Mouse (Mus musculus) spleen, adult 10 weeks (tissue): ENCODE measurements around the gene Olfr262. TPM values are rescaled to one million over a fixed set of nuclear protein-coding genes. Genes with fewer than 3 reads are reported as not detected.

Source experiments
- polyA plus RNA-seq: library from polyadenylated mRNA; stranded (reverse); fragments of 350-450 nt; fragmentation: Illumina TruSeq; extraction: RNeasy Lipid Tissue Mini Kit (QIAGEN cat#74804); gene quantifications from one replicate; pipeline ENCODE4 v1.2.3, GENCODE M21; 2015; ENCODE audit warnings: low replicate concordance; ENCODE audit not compliant: insufficient read depth

The Olfr262 gene
- not detected for polyA plus RNA-seq

GRCm38 (mm10) chr19:12241559-12241958 is at the start of gene Olfr262:
Gene Olfr262 (minus strand): TSS chr19:12241659.

GRCm38 (mm10) chr19:12279554-12279953 is 38.1 kb upstream of the Olfr262 start, which contains the start of gene Olfr1434:
Gene Olfr1434 (plus strand): TSS chr19:12279854.

GRCm38 (mm10) chr19:12260732-12261131 is 19.3 kb upstream of the Olfr262 start, which contains the start of gene Olfr235:
Gene Olfr235 (plus strand): TSS chr19:12261032.

GRCm38 (mm10) chr19:12232496-12232895 is 9.0 kb downstream of the Olfr262 start, which contains the start of gene Olfr1432:
Gene Olfr1432 (minus strand): TSS chr19:12232596.

GRCm38 (mm10) chr19:12200334-12200733 is 41.1 kb downstream of the Olfr262 start, which contains the start of gene Olfr1431:
Gene Olfr1431 (plus strand): TSS chr19:12200634.

Other genes with a start within 250 kb of the Olfr262 start
- gene Olfr1423, start 200.3 kb downstream of the Olfr262 start, polyA plus RNA-seq, result not detected
- not detected for gene Olfr1424, start 179.0 kb downstream of the Olfr262 start, polyA plus RNA-seq
- gene Olfr1425, start 163.9 kb downstream of the Olfr262 start, polyA plus RNA-seq, result not detected
- gene Olfr1426, start 149.6 kb downstream of the Olfr262 start, polyA plus RNA-seq, result not detected
- not detected for gene Olfr1427, start 138.3 kb downstream of the Olfr262 start, polyA plus RNA-seq
- gene Olfr1428, start 125.8 kb downstream of the Olfr262 start, polyA plus RNA-seq, result not detected
- gene Olfr76, start 118.5 kb downstream of the Olfr262 start, polyA plus RNA-seq, result not detected
- not detected for gene Olfr1555-ps1, start 71.5 kb downstream of the Olfr262 start, polyA plus RNA-seq
- not detected for gene Olfr1431, start 41.0 kb downstream of the Olfr262 start, polyA plus RNA-seq
- not detected for gene Olfr1432, start 9.1 kb downstream of the Olfr262 start, polyA plus RNA-seq
- gene Olfr235, start 19.4 kb upstream of the Olfr262 start, polyA plus RNA-seq, result not detected
- gene Olfr1434, start 38.2 kb upstream of the Olfr262 start, polyA plus RNA-seq, result not detected
- not detected for gene Olfr1436, start 57.5 kb upstream of the Olfr262 start, polyA plus RNA-seq
- not detected for gene Olfr1437, start 83.4 kb upstream of the Olfr262 start, polyA plus RNA-seq
- not detected for gene Olfr1438-ps1, start 94.3 kb upstream of the Olfr262 start, polyA plus RNA-seq
- gene Olfr1440, start 145.6 kb upstream of the Olfr262 start, polyA plus RNA-seq, result not detected
- gene Olfr1441, start 175.8 kb upstream of the Olfr262 start, polyA plus RNA-seq, result not detected
- gene Pfpl, start 186.2 kb upstream of the Olfr262 start, polyA plus RNA-seq, result not detected
- gene Mpeg1, start 219.1 kb upstream of the Olfr262 start, polyA plus RNA-seq, result 441 TPM